Mouse (Mus musculus): ENCODE results near the gene Sept5. TPM values are rescaled to one million over a fixed set of nuclear protein-coding genes. Genes with fewer than 3 reads are reported as not detected.

Sept5 gene
- polyA plus RNA-seq (2021; fragmentation: Nextera tagmentation): 64.3 and 86.6 TPM in 2 replicates
- long read RNA-seq, experiment 1, transcript Sept5-205 (11 exons, 3,678 nt): major isoform, 44 of 54 reads
- long read RNA-seq, experiment 1, partial matches to known transcripts: 6 of 54 reads
- long read RNA-seq, experiment 1, other reads (novel, unspliced or antisense): 4 of 54 reads
- long read RNA-seq, experiment 2, transcript Sept5-205 (11 exons, 3,678 nt): major isoform, 472 of 549 reads
- long read RNA-seq, experiment 2, partial matches to known transcripts: 13 of 549 reads
- long read RNA-seq, experiment 2, other reads (novel, unspliced or antisense): 64 of 549 reads

GRCm38 (mm10) chr16:18629390-18630231 is at the start of gene Sept5:
Gene Sept5 (minus strand): TSS chr16:18629954.

GRCm38 (mm10) chr16:18626376-18626878 is 3.3 kb downstream of the Sept5 start, which contains the start of gene Gm49601:
Gene Gm49601 (minus strand): TSS chr16:18626427.

GRCm38 (mm10) chr16:18622019-18622418 is 7.7 kb downstream of the Sept5 start, which contains the start of gene Gp1bb:
Gene Gp1bb (minus strand): TSS chr16:18622403.

GRCm38 (mm10) chr16:18589804-18590790 is 39.7 kb downstream of the Sept5 start, which contains the start of gene Tbx1:
Gene Tbx1 (minus strand): TSS chr16:18590671.

Other genes with a start within 250 kb of the Sept5 start
- 38.2 and 40.0 TPM in 2 replicates for gene Txnrd2, start 203.6 kb downstream of the Sept5 start, polyA plus RNA-seq (2021; fragmentation: Nextera tagmentation)
- 144 and 150 TPM in 2 replicates for gene Comt, start 203.1 kb downstream of the Sept5 start, polyA plus RNA-seq (2021; fragmentation: Nextera tagmentation)
- gene Gnb1l, start 131.2 kb downstream of the Sept5 start, polyA plus RNA-seq (2021; fragmentation: Nextera tagmentation): 9.8 and 10.5 TPM in 2 replicates
- 2.5 and 2.6 TPM in 2 replicates for gene Rtl10, start 131.1 kb downstream of the Sept5 start, polyA plus RNA-seq (2021; fragmentation: Nextera tagmentation)
- gene Tbx1, start 39.3 kb downstream of the Sept5 start, polyA plus RNA-seq (2021; fragmentation: Nextera tagmentation): 0.78 and 1.8 TPM in 2 replicates
- 0.34 and 0.36 TPM in 2 replicates for gene Gp1bb, start 7.6 kb downstream of the Sept5 start, polyA plus RNA-seq (2021; fragmentation: Nextera tagmentation)
- 29.1 and 41.2 TPM in 2 replicates for gene Gm49601, start 3.5 kb downstream of the Sept5 start, polyA plus RNA-seq (2021; fragmentation: Nextera tagmentation)
- gene Cldn5, start 146.9 kb upstream of the Sept5 start, polyA plus RNA-seq (2021; fragmentation: Nextera tagmentation): 121 and 165 TPM in 2 replicates
- 78.7 and 83.0 TPM in 2 replicates for gene Ufd1, start 181.8 kb upstream of the Sept5 start, polyA plus RNA-seq (2021; fragmentation: Nextera tagmentation)
- gene Cdc45, start 182.0 kb upstream of the Sept5 start, polyA plus RNA-seq (2021; fragmentation: Nextera tagmentation): 1.9 TPM in 2 replicates
- 41.7 and 42.0 TPM in 2 replicates for gene 2510002D24Rik, start 206.6 kb upstream of the Sept5 start, polyA plus RNA-seq (2021; fragmentation: Nextera tagmentation)
- 0.19 TPM in 1 of 2 replicates, not detected in the other for gene Gm28539, start 206.6 kb upstream of the Sept5 start, polyA plus RNA-seq (2021; fragmentation: Nextera tagmentation)
- 87.0 and 88.9 TPM in 2 replicates for gene Mrpl40, start 246.9 kb upstream of the Sept5 start, polyA plus RNA-seq (2021; fragmentation: Nextera tagmentation)
- 8.3 and 12.5 TPM in 2 replicates for gene Hira, start 247.1 kb upstream of the Sept5 start, polyA plus RNA-seq (2021; fragmentation: Nextera tagmentation)